Mouse (Mus musculus): ENCODE data around the gene Il1rn. TPM values are rescaled to one million over a fixed set of nuclear protein-coding genes. Genes with fewer than 3 reads are reported as not detected.

The Il1rn gene
- polyA plus RNA-seq, 1 experiment from 2014 or later, result 0.08 TPM

Other genes with a start within 250 kb of the Il1rn start
- not detected in 2 replicates for gene Tbpl2, start 240.3 kb upstream of the Il1rn start, polyA plus RNA-seq (2016; fragmentation: Nextera tagmentation; extraction: Ambion mirVana)
- not detected in 2 replicates for gene Il1f8, start 183.7 kb upstream of the Il1rn start, polyA plus RNA-seq (2016; fragmentation: Nextera tagmentation; extraction: Ambion mirVana)
- not detected in 2 replicates for gene Il1f9, start 150.4 kb upstream of the Il1rn start, polyA plus RNA-seq (2016; fragmentation: Nextera tagmentation; extraction: Ambion mirVana)
- not detected in 2 replicates for gene Il1f6, start 121.4 kb upstream of the Il1rn start, polyA plus RNA-seq (2016; fragmentation: Nextera tagmentation; extraction: Ambion mirVana)
- not detected in 2 replicates for gene Il1f5, start 59.9 kb upstream of the Il1rn start, polyA plus RNA-seq (2016; fragmentation: Nextera tagmentation; extraction: Ambion mirVana)
- not detected in 2 replicates for gene Il1f10, start 45.7 kb upstream of the Il1rn start, polyA plus RNA-seq (2016; fragmentation: Nextera tagmentation; extraction: Ambion mirVana)
- 0.42 and 1.3 TPM in 2 replicates for gene Psd4, start 30.7 kb downstream of the Il1rn start, polyA plus RNA-seq (2016; fragmentation: Nextera tagmentation; extraction: Ambion mirVana)
- gene Pax8, start 138.7 kb downstream of the Il1rn start, polyA plus RNA-seq (2016; fragmentation: Nextera tagmentation; extraction: Ambion mirVana), result not detected in 2 replicates

Data from heart, embryonic 12.5 days (tissue).